Mouse (Mus musculus): Measurements from ENCODE around the gene Agap1. TPM values are rescaled to one million over a fixed set of nuclear protein-coding genes. Genes with fewer than 3 reads are reported as not detected.
A peak's percentile ranks its signal among the peaks of the same experiment; 100 is the strongest.

The Agap1 gene
- total RNA-seq, 2 experiments from 2014 or later: 49.5 to 59.1 TPM

- DNase-seq: no peak
Measured at GRCm38 (mm10) chr1:89619963-89620362, 165.4 kb downstream of the Agap1 start.

GRCm38 (mm10) chr1:89621014-89621791 lies 166.6 kb downstream of the Agap1 start:
- DNase-seq: no peak

GRCm38 (mm10) chr1:89621952-89622351 lies 167.3 kb downstream of the Agap1 start:
- peak; percentile 78 for DNase-seq

GRCm38 (mm10) chr1:89622801-89623200 lies 168.2 kb downstream of the Agap1 start:
- DNase-seq: no peak

GRCm38 (mm10) chr1:89625312-89625711 lies 170.7 kb downstream of the Agap1 start:
- DNase-seq: no peak

DNA sequence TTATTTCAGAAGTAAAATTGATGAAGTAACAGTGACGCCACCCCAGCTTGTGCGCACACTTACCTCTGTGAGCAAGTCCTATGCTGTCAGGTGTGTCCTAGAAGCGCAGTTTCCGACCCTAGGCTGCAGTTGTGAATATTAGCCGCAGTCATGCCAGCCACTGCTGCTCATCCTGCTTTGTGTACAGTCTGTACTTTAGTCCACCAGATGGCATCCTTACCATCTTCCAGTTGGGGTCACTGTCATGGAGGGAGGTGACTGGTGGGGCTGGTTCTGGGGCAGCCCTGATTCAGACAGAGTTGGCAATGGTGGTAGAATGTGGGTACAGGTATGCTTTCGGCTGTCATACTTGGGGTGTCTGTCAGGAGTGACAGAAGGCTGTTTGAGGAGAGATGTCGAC lies 171.4 kb downstream of the Agap1 start:
- no peak for DNase-seq

DNA sequence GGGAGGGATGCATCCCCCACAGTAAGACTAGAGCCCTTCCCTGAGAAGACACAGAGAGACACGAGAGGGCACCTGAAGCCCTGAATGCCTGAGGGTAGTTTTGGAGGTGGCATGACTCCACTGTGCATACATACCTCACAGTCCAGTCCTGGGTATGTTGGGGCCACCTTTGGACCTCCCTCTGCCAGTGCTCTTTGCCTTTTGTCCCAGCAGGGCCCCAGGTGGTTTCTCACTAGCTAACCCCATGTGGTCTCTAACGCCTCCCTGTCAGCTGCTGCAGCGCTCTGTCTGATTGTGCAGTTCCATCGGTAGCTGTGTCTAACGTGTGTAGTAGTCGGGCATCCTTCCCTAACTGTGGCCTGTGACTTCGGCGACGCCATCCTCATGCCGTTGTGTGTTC lies 172.3 kb downstream of the Agap1 start:
- DNase-seq: no peak

DNA sequence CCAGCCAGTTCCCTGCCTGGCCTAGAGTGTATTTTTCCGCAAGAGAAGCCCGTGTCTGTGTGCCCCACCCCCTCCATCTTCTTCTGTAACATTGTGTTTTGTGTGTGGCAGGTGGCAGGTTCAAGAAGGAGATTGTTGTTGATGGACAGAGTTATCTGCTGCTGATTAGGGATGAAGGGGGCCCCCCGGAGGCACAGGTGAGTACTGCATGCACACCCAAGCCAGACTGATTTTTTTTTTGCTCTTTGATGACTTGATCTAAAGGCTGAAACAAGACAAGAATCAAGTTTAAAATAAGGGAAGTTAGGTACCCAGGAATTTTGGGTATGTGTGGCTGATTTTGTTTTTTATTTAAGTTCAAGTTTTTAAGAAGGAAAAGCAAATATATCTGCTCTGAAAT lies 173.0 kb downstream of the Agap1 start:
- DNase-seq: peak; percentile 50

DNA sequence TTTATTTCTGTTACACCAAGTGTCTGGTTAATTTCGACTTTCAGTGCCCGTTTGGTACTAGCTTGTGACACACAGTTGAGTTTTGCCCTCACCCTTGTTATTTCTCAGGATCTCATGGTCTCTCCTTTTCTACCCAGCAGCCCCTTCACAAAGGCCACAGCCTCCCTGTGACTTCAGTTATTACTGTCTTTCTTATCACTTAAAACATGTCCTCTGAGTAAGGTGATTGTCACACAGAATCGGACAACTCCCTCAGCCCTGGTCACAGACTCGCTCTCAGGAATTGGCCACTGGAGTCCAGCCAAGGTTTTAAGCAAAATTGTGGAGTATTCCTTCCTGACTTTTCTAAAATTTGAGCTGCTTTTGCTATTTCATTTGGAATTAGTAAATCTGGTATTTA lies 176.2 kb downstream of the Agap1 start:
- DNase-seq: no peak

DNA sequence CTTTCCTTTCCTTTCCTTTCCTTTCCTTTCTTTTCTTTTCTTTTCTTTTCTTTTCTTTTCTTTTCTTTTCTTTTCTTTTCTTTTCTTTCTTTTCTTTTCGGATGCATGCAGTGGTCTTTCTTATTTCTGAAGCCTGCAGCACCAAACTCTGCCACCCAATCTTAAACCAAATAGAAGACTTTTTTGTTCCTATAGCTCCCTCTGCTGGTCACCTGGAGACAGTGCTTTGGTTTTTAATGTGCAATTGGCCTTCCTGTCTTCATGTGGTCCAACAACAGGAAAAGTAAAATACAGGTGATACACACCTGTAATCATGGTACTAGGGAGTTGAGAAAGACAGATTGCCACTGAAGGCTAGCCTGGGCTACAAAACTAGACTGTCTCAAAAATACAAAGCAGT lies 177.1 kb downstream of the Agap1 start:
- DNase-seq: no peak

DNA sequence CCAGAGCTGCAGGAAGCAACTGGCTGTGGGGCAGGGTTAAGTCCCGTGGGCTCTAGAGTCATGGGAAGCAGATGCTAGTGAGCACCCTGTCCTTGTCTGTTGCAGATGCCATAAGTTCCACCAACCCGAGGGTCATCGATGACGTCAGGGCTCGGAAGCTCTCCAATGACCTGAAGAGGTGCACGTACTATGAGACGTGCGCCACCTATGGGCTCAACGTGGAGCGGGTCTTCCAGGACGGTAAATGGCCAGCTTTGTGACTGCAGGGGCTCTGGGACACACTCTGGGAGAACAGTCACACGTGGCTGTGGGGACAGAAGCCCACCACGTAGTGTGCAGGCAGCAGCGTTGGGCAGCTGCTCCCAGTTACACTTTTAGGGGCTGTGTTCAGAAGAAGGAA lies 179.4 kb downstream of the Agap1 start:
- DNase-seq: no peak

- DNase-seq: no peak
Measured at GRCm38 (mm10) chr1:89635131-89635530, 180.5 kb downstream of the Agap1 start.

DNA sequence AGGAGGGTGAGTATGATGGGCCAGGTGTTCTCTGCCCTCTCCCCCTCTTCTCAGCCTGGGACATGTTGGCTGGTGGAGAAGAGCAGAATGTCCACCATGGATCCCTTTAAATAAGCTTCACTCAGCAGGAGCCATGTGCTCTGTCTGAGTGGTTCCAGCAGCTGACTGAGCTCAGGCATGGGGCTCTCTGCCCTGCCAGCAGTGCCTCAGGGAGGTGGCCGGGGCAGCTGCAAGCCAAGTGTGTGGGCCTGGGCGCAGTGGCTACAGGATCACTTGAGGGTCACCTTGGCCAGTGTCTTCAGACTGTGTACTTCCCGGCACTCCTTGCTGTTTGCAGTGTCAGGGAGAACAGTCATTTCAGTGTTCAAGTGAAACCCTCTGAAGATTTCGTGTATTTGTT lies 183.1 kb downstream of the Agap1 start:
- no peak for DNase-seq

GRCm38 (mm10) chr1:89643445-89644100 lies 189.0 kb downstream of the Agap1 start:
- peak; percentile 41 for DNase-seq

DNA sequence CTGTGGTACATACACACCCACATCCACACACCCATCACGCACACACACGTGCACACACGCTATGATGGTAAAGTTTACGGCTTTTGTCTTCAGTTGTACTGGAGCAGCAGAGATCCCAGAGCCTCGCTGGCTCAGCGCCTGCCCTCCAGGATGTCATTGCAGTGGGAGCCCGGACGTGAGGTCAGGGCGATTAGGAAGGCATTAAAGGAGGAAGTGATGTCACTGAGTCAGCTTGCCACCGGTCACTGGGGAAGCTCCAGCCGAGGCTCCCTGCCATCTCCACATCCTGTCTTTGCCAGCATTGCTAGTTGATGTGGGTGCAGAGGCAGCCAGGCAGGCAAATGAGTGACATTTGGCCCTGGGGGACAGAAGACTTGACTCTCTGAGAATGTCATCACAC lies 189.5 kb downstream of the Agap1 start:
- DNase-seq: peak; percentile 52

DNA sequence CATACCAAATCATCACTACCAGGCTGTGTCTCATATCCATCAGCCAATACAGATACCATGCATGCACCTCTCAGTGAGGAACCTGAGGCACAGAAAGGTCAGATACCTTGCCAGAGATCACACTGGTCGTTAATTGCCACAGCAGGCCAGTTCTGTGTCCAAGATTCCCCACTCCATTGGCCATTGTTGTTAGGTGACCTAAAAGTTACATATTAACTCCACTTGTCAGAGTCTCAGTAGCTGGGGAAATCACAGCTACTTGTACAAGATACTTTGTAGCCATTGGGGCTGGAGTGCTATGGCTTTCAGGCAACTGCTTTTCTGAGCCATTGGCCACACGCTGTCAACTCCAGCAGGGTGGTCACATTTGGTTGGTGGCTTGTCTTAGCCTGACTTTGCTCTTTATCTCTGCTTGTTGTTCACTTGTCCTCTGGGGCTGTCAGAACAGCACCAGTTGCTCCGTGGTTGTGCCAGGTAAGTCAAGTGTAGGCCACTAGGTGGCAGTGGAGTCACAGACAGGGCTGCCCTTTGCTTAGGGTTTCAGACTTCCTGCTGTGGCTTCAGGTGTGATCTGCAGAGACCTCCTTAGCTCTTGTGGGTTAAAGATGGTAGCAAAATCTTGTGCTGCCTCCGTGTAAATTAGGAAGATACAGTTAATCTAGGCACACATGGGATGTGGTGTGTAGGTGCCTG lies 191.9 kb downstream of the Agap1 start:
- DNase-seq: peak; percentile 68

DNA sequence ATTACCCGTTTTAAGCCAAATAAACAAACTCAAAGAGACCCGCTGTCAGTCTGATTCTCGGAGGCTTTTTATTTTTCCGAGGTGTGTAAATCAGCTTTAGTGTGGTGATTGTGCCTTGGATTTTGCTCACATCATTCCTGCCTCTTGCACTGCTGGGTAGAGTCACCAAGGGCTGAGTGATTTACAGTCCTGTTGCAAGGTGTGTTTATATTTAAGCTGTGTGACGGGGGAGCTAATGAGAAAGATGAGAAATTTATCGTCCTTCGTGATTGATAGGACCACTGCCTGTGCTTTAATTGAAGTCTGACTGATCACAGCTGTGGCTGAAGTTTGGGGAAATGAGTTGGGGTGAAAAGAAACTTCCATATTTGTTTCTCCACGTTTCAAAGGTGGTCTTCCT lies 192.9 kb downstream of the Agap1 start:
- DNase-seq: no peak

DNA sequence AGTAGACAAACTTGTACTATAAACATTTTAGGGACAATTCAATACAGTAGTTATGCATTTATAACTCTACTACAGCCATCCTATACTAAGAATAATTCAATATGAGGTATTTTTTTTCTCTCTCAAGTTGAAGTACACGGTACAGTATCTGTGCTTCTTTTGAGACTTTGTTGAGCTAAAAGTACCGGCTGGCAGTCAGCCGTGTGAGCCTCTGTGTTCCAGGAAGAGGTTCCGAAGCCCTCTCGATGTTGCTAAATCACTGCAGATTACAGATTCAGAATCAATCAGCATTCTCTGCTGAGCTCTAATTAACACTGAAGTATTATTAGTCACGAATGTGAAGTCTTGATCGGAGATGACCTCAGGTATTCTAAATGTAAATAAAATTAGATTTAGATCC lies 196.0 kb downstream of the Agap1 start:
- no peak for DNase-seq

DNA sequence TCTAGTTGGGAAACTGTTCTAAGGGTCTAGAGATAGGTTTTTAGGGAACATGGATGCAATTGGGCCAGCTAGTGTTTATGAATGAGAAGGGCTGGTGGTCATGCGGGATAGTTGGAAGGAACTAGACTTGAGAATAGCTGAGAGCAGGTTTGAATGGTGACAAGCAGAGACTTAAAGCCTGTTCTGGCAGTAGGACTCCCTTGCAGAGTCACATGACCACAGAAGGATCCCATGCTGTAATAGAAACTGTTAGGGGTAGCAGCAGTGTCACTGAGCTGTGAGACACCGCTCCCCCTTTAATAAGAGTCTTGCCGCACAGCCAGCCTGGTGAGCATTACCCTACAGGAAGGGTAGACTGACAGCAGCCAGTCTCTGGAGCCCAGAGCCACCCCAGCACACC lies 201.6 kb downstream of the Agap1 start:
- DNase-seq: no peak

GRCm38 (mm10) chr1:89656643-89657321 lies 202.2 kb downstream of the Agap1 start:
- DNase-seq: peak; percentile 23

DNA sequence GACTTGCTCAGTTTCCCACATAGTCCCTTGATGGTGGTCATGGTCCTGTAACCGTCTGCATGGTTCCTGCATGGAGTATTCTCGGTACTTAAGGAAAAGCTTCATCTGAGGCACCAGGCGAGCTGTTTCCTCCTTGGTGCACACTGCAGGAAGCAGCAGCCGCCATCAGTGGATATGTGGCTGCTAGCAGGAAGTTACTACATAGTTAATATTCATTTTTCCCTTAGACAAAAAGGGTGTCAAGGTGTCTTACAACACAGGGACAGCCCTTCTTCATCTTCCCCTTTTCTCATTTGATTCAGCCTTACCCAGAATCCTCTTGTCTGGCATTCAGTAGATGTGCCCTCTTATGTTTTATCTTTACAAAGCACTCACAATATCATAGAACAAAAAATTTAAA lies 206.2 kb downstream of the Agap1 start:
- DNase-seq: no peak

DNA sequence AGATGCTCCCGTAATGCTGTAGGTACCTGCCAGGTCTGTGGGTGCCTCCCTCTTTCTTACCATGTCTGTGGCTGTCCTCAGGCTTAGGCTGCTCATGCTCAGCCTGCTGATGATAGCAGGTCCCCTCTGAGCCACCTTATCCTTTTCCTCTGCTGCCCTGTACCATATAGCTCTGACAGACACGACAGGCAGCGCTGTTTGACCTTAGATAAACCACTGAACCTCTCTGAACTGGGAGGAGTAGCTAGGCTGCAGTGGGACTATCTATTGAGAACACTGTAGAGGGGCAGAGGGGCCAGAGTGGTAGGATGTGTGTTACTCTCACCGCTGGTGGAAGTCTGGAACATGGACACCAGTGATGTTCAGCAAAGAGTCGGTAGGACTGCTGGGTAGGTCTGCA lies 211.5 kb downstream of the Agap1 start:
- no peak for DNase-seq

- no peak for DNase-seq
Measured at GRCm38 (mm10) chr1:89667387-89667786, 212.8 kb downstream of the Agap1 start.

Data from gastrocnemius, postnatal 10 days (tissue).